Mouse (Mus musculus) thymus, adult 18-20 months (tissue): Measurements from ENCODE around the gene Cdh22.

Experiments used
- DNase-seq, 2 experiments: peaks; one replicate each; pipeline ENCODE4 v3.0.0; 2022; ENCODE audit warnings: mixed read lengths in 2 of 2

The Cdh22 gene

DNA sequence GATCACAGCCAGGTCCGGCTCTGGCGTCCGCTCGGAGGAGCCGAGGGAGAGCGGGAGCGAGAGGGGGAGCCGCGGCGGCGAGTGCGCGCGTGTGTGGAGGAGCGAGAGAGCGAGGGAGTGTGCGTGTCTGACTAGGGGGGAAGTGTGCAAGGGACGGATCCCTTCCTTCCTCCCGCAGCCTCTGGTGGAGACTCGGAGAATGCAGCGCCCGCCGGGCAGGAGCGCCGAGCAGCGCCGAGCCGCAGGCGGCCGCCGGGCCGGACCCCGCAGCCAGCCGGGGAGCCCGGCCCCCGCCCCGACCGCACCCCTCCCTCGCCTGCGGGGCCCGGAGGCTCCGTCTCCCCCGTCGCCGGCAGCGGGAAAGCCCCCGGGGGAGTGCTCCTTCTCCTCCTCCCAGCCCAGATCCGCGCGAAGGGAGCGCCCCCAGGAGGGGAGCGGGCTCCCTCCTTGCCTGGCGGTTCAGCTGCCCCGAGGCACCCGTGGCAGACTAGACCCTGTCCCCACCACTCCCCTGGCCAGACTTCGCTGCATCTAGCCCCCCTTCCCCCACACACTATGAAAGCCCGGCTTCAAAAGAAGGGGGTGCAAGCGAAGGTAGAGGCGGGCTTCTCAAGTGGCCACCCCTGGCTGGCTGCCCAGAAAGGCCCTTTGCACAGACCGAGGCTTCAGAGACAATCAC lies at the start of gene Cdh22:
TSS of gene Cdh22 (minus strand) at position 241 of the 679 bp plus-strand sequence.
- DNase-seq, result no peak

DNA sequence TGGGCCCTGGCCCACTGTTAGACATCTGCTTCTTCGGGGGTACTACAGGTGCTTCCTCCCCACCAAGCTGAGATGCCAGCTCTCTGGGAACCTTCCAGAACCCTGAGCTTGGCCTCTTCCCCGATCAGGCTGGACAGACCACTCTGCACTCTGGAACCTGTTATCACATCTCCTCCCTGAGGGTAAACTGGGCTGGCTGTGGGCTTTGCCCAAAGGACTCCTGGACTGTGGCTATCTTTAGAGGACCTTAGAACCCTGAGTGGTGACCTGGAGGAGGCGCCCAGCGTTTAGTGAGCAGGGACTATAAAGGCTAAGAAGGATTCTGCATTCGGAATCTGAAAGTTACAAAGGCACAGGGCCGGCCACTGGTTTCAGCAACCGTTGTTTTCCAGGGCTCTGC lies 49.7 kb upstream of the Cdh22 start:
- DNase-seq, result no peak

DNA sequence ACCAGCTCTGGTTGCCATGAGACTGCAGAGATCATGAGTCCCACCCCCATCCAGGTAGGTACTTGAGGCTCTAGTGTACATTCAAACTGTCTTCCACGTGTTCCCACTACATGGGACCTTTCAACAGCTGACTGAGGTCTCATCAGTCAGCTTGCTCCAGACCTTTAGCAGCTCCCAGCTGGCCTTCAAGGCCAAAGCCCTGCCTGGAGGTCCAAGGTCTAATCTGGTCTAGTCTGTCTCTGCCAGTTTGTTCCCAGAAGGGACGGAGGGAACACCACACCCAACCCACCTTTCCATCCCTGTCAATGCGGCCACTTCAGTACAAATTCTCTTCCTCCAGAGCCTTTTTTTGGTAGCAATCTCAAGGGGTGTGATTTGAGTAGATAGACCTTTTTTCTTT lies 49.0 kb upstream of the Cdh22 start:
- no peak for DNase-seq

DNA sequence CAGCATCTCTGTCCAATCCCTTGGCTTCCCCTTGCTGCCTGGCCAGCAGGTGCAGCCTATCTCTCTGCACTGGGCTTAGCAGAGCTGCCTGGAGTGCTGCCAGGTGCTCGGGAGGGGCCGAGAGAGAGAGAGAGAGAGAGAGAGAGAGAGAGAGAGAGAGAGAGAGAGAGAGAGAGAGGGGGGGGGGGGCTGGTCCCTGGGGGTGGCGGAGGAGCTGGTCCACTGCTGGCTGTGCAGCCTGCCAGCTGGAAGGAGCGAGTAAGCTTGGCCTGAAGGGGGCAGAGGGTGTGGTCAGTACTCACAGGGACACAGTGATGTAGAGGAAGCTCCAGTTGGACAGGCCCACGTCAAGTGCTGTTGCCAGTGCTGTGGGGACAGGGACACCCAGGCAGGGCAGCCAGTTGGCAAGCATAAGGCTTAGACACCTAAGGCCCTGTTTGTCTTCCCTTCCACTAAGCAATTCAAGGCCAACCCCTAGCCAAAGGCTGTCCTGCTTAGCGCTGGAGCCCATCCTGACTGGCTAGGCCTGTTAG lies 47.2 kb upstream of the Cdh22 start:
- DNase-seq, result no peak

DNA sequence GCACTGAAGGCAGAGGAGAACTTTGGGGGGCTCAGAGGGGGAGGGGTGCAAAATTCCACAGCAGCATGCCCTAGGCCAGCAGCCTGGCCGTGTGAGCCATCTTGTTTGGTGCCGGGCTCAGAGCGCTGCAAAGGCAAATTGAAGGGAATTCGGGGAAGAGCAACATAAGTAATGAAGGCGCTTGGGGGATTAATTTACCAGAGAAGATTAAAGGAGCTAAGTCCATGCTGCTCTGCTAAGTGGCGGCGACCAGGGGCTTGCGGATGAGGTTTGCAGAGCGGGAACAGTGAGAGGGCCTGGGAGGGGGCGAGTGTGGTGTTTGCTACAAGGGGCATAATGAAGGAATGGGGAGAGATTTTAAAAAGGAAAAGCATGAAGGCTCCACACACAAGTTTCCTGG lies 44.7 kb upstream of the Cdh22 start:
- DNase-seq, result no peak

DNA sequence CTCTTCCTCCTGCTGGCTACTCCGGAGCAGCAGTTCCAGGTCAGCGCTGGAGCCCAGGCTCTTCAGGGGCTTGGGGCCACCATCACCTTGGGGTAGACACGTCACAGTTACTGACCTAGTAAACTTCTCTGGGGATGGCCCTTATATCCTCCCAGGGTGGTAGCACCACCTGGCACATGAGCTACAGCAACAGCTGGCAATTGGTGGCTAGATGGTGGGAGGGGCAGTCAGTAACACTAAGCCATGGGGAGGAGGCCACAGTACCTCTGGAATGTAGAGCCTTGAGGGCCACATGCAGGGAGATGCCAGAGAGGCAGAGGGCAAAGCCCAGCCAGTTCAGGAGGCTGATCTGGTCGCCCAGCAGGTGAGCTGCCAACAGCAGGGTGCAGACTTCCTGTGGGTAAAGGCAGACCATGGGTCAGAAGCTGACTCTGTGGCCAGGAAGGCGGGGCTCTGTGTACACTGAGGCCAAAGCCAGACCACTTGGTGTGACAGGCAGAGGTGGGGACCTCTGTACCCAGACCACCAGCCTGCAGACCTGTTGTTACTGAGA lies 42.6 kb upstream of the Cdh22 start:
- DNase-seq, result no peak

DNA sequence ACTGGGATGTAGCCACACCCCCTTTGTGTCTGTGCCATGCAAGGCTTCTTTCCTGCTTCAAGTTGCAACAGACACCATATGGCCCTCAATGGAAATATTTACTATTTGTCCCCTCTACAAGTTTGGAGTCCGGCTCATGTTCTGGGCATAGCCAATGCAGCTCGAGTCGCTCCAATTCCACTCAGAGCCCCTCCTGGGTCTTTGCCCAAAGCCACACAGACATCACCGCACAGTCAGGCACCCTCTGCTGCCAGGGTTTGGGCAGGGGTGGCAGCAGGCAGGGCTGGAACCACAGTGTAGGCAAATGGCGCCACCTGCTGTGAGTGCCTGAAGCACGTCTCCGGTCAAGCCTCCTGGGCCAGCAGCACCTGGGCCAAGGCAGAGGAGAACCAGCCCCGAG lies 41.2 kb upstream of the Cdh22 start:
- peak; percentile 18 to 39 for DNase-seq

DNA sequence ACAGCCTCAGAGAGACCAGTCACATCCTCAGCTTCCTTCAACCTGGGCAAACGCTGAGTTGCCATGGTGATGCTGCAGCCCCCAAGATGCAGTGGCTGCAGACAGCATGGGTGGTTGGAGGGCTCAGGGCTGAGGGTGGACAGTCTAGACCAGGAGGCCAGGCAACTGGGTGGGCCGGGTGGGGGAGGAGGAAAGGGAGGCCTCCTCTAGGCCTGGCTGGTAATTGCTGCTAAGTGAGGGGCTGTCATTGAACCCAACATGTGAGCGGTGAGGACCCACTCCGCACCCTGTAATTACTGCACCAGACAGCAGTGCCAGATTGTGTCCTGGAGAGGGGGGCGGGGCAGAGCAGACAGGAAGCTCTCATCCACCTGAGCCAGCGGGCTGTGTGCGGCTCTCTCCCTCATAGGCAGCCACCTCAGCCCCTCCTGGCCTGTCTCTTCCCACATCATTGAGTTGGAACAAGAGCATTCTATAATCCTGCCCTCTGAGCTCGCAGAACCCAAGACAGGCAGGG lies 40.5 kb upstream of the Cdh22 start:
- DNase-seq, result no peak

DNA sequence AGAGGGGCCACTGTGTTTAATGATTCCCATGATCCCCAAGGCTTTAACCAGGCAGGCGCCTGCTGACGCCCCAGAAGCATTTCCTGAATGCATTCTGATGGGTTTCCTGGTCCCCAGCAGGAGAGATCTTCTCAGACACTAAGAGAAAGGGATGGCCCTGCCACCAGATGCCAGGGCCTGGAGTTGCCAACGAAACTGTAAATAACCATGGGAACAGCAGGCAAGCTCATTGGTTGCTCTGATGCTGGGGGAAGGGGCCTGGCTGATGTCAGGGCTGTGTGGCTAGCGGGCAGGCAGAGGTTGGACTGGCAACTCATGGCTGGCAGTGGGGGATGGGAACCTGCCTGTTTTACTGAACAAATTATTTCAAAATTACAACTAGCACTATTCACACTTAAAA lies 38.9 kb upstream of the Cdh22 start:
- no peak for DNase-seq

DNA sequence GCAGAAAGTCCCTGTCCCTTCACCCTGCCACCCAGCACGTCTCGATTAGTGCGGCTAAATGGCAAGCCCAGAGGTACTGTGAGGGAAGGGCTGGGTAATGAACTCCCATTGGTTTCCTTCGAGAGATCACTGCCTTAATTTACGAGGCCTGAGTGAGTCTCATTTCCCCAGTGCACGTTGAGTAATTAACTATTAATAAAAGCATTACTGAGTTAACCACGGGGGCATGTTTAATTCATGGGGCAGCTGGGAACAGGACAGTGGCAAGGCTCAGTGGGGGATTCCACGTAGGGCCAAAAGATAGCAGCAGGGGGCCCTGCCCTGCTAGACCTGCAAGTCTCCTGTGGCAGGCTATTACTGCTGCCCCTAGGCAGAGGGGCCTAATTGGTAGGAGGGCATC lies 36.7 kb upstream of the Cdh22 start:
- DNase-seq, result no peak

DNA sequence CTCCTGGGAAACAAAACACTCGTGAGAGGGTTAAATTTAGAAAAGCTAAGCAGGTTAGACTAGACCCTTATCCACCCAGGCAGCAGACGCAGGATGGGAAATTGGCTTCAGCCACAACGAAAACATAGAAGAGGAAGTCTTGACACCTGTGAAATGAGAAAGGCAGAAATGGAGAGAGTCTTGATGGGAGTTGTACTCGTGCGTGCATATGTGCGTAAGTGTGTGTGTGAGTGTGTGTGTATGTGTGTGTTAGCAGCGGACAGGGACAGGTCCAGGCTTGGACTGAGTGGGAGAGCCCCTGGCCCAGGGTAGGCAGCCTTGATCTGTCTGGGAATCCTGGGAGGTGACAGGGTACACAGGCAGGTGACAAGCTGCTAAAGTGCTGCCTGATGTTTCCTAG lies 36.2 kb upstream of the Cdh22 start:
- no peak for DNase-seq

DNA sequence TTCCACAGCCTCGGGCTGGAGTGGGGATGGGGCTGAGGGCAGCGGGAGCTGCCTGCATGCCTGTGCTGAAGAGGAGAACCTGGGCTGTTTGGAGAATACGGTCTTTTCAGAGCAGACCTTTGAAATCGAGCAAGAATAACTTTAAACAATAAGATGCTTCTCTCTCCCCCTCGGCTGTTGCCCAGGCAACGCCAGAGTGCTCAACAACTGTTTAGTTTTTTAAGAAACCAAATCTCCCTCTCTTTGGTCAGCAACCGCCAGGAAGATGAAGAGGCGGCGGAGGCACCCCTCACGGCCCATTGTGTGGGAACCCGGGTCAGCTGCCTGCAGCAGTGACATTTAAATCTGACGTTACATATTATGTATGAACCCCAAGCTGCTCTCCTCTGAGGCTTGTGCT lies 32.1 kb upstream of the Cdh22 start:
- DNase-seq, result no peak

DNA sequence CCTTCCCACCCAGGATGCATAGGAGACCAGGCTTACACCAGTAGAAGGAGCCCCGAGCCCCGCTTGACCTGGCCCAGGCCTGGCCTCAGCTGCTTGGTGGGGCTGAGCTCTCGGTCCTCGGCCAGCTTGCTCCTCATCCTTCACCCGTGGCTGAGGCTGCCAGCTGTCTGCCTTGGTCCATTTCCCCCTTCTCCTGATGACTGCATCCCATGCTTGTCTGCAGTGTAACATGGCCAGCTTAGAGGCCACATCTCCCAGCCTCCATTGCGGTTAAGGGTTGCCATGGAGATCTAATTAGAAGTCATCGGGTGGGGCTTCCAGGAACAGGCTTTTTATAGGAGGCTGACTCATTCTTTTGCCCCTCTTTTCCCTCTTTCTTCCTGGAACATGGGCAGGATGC lies 29.2 kb upstream of the Cdh22 start:
- DNase-seq, result no peak

DNA sequence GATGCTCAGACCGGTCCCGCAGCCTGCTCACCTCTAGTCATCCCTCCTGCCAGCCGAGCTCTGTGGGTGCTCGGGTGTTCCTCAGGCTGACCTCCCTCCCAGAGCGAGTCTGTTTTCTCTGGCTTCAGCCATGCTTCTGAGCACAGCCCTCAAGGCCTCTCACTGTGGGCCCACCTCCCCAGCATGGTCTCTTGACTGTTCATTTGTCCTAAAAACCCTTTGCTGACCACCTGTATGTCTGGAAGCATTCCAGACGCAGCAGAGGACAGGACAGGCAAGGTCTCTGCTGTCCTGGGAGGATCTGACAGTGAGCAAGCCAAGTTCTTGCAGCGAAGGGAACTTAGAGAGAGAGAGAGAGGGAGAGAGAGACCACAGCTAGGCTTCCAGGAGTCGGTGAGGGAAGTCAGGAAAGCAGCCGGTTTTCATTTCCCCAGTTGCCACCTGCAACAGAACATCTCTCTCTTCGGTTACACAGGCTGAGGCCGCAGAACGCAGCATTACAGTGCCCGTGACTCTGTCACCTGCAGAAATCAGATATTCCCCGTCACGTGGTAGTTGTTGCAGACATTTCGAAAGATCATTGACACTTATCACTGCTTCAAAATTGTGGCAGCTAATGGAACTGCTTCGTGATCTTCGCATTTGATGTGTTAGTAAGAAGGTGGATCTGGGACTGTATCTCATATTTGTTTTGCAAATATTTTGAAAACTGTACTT lies 27.8 kb upstream of the Cdh22 start:
- DNase-seq, result no peak

DNA sequence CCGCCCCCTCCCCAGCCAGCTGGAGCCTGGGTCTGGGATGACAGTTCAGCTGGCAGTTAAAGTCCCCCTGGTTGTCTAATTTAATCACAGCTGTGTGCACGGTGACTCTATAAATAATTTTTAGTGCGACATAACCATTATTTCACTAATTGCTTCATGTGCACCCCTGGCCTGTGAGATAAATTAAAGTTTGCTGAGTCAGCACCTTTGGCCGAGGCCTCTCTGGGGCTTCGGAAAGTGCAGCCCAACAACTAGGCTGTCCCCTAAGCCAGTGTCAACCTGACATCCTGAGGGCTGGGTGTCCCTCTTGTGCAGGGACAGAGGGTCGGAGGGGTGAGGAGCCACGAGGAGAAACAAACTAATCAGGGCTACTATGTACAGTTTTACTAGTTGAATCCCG lies 25.2 kb upstream of the Cdh22 start:
- DNase-seq, result no peak

DNA sequence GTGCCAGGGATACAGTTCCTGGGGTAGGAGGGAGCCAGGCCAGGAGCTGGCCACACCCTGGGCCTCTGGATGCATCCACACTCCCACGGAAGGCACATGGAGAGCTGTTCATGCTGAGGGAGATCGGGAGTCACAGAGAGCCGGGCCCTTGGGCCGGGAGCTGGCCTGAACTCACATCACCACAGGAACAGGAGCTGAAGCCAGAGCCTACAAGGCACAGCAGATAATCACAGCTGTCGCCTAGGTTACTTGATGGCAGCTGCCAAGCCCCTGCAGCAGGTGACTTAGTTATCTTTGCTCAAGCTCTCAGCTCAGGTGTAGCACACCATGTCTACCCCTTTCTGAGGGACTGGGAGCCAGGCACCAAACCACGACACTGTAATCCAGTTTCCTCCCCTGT lies 23.7 kb upstream of the Cdh22 start:
- no peak for DNase-seq

DNA sequence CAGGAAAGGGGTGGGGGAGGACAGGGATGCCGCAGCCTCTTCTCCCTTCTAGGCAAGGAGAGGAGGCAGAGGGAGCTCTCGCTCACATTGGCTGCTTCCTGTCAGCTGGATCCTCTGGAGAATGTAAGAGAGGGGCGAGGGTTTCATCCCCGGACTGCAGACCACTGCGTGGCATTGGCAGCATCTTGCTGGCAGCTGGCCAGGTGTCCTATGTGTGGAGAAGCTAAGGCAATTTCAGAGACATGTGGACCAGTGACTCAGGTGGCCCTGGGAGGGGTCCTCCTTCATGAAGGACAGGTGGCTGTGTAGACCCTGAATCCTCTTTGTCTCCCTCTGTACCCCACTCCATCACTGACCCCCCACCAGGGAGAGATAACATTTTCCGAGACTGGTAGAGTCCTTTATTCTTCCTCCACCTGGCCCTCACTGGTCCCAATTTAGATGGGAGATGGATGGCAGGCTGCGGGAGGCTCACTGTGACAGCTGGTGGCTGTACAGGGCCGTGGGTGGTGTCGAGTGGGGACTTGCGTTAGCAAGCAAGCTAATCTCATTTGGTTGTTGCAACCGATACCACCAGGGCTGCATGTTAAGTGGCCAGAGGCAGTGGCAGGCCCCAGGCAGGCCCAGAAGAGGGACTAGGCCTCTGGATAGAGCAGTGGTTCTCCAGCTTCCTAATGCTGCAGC lies 22.6 kb upstream of the Cdh22 start:
- no peak for DNase-seq

DNA sequence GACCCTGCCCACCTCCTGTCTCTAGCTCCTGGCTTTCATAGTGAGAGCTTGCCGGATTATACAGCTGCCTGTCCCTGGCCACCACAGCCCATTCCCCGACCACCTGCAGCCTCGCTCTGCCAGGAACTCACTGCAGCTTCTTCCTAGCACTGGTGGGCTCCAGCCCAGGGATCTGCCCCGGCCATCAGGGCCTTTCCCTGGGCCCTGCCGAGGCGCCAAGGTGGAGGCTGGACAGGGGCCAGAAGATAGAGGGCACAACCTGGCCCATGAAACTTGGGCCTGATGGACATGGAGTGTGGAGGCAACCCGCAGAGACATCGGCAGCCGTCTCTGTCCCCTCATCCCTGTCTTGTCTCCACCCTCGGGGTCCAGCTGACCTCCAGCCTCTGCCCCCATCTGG lies 21.6 kb upstream of the Cdh22 start:
- no peak for DNase-seq

DNA sequence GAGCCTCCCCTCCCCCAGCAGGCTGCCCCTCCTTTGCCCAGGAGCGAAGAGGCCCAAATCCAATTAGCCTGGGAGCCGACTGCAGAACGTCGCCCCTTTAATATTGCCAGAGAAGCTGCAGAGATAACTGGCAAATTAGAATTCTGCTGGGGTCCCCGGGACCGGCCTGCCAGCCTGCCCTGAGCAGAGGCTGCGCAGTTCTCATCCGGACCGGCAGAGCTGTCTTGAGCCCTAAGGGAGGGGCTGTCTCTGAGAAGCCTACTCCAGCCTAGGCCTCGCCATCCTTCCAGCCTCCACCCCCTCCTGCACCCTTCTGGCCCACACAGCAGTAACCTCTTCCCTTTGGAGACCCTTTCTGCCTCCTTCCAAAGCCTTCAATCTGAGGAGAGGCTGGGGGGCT lies 19.2 kb upstream of the Cdh22 start:
- DNase-seq, result no peak

DNA sequence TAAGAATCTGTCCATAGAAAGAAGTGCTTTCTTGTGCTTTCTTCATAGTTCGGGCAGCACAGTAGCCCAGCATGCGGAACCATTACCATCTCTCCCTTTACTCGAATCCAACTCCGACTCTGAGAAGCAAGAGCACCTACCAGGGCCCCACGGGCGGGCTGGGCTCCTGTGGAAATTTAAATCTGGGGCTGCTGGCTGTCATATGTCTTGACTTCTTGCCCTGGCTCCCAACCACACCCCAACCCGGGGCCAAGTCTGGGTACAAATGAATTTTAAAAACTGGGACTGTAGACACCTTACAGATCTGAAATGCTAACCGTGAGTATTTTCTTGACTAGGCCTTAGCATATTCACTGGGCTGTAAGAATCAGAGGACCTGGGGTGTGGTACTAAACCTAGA lies 18.6 kb upstream of the Cdh22 start:
- DNase-seq, result no peak

DNA sequence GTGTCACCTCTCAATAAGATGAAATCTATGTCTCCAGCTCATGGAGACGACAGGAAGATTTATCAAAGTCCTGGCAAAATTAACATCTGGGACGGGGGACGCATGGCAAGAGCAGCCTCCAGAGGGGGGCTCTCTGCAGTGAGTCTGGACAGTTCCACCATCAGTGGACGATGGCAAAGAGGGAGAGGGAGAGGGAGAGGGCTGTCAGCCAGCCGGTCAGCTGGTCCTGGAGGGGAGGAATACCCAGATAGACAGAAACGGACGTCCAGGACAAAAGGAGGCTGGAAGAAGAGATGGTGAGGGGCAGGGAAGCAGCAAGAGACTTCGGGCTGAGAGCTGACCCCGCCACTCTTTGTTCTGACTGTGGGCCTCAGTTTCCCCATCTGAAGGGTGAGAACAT lies 18.1 kb upstream of the Cdh22 start:
- no peak for DNase-seq

DNA sequence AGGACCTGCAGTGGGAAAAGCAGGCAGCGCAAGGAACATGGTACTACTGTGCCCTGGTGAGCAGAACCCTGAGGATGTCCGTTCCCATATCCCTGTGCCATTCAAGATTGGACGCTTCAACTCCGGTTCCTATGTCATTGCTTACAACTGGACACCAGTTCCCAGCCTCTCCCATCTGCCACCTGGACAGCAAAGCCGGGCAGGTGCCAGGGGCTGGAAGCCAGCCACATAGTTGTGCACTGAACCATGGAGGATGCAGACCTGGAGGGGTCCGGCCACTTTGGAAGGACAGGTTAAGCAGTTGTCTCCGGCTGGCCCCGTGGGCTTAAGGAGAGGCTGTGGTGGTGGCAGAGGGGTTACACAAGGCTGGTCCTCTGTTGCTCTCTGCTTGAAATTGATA lies 17.7 kb upstream of the Cdh22 start:
- no peak for DNase-seq

DNA sequence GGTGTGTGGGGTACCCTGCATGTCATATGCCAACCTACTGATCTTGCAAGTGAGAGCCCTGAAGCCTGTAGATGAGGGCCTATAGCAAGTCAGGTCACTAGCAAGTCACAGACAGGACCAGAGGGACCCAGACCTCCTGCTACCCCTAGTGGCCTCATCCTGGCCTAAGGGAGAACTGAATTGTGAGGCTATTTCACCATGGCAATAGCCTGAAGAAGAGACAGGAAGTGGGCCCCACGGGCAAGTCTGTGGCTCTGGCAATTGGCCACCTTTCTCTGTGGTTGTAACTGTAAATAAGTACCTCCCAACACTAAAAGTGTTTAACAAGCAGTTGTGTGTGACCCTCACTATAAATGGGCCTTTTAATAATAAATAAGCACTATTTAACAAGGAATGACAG lies 16.2 kb upstream of the Cdh22 start:
- no peak for DNase-seq

DNA sequence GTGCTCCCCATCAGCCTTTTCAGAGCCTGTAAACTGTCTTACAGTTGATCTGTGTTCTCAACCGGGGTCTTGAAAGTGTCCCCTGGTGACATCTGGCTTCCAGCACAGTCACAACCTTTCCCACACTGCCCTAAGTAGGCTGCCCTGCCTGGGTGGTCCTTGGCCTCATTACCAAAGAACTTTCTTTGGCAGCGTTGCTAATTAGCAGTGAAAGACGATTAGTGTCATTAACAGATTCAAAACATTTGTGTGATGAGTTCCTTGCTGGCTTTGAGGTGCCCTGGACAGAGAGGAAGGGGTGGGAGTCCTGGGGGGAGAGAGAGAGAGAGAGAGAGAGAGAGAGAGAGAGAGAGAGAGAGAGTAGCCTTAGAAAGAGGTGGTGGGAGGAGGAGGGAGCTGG lies 14.3 kb upstream of the Cdh22 start:
- no peak for DNase-seq
